Mouse (Mus musculus): ENCODE measurements around the gene Ankrd55. TPM values are rescaled to one million over a fixed set of nuclear protein-coding genes. Genes with fewer than 3 reads are reported as not detected.
A peak's percentile ranks its signal among the peaks of the same experiment; 100 is the strongest.
"Not testable (repeated sequence)": the region's sequence is repeated elsewhere in the genome, so short reads cannot be mapped to it uniquely, and the experiment has no call there.

The Ankrd55 gene
- total RNA-seq, 2 experiments from 2014 or later: 2.3 to 3.7 TPM

DNA sequence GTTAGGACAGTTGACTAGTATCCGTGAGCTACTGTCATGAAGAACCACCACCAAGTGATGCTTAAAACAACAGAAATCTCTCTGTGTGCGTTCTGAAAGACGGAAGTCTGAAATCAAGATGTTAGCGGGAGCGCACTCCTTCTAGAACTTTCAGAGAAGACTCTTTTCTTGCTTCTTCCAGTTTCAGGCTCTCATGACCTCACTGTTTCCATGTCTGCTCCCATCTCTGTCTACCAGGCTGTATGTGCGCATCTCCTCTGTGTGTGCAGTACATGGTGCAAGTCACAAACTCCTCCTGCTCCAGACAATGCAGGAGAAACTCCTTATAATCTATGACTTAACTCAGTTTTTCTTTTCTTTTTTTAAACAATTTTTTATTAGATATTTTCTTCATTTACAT, 4.8 kb downstream of the Ankrd55 start:
- no peak for DNase-seq

- DNase-seq: no peak
Measured at GRCm38 (mm10) chr13:112294446-112294845, 6.2 kb downstream of the Ankrd55 start.

- DNase-seq: no peak
Measured at GRCm38 (mm10) chr13:112297781-112298180, 9.5 kb downstream of the Ankrd55 start.

- no peak for DNase-seq
Measured at GRCm38 (mm10) chr13:112303429-112303828, 15.2 kb downstream of the Ankrd55 start.

DNA sequence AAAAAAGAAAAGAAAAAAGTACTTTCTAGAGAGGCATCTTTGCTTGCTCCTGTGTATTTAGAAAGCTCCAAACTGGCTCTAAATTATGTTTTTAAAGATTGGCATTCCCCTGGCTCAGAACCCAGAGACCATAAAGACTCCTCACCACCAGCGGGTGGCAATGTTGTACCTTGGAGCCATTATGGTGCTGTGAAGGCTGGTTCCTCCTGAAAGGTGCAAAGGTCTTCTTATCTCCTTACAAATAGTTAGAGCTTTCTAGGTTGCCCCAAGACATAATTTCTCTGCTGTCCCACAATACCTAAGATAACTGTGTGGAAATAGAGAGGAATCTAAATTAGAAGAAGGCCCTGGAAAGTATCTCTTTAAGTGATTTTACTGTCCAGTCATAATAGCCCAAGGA, 20.4 kb downstream of the Ankrd55 start:
- peak; percentile 78 for DNase-seq

DNA sequence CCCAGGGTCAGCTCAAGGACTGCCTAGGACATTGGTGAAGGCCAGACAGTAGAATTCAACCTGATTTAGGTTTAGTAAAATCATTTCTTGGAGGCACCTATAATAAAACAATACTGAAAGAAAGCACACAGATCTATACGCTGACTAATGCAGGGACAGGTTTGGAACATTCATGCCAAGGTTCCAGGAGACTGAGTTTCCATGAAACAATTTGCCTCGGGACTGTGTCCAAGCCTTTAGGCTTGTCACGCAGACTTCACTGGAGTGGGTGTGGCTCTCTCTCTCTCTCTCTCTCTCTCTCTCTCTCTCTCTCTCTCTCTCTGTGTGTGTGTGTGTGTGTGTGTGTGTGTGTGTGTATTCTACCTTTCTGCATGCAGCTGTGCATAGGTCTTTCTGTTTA, 23.4 kb downstream of the Ankrd55 start:
- not testable (repeated sequence) for DNase-seq

DNA sequence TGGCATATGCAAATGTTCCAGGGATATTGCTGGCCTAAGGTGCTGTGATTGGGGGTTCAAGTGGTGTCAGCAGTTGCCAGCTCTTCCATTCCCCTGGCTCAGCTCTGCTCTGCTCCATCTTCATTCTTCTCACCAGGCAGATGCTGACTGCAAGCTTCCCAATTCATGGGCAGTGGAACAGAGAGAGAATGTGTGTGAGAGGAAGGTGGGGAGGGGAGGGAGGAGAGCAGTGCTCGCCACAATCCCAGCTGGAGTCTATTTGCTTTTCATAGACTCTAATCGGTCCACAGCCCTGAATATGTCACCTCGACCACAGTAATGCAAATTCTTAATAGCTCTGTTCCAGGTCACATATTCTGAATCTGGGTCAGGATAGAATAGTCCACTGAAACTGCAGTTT, 27.2 kb downstream of the Ankrd55 start:
- no peak for DNase-seq

DNA sequence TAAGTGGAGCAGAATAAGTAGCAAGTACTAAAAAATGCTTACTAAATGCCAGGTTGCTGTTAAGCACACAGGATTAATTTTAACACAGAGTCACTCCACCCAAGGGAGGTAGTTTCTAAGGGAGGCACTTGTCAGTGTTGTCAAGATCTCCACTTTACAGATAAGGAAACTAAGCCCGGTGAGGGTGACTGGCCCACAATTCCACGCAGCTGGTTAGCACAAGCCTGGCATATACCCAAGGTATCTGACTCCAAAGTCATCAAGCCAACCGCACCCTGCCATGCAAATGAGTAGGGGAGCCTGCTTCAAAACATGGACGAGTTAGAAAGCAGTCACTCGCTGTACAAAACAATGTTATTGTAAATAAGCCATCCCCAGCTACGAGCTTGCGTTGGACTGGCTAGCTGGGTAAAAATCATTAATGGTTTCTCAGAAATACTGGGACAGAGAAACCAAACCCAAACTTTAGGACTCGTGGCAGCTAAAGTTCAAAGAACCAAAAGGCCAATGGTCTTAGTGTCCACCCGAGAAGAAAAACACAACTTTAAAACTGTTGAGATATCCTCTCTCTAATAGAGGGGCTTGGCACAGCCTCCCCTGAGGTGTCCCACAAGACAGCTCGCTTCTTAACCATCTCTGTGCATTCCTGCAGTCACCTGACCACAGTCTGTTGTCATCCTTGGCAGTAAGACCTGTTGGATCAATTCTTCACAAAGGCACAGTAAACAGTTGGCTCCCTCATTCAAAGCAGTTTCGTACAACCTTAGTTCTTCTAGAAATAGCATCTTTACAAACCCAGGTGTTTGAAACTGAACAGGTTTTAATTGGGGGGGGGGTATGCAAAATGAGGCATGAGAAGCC, 28.6 kb downstream of the Ankrd55 start:
- no peak for DNase-seq

GRCm38 (mm10) chr13:112318124-112318523, 29.9 kb downstream of the Ankrd55 start:
- DNase-seq: peak; percentile 44

DNA sequence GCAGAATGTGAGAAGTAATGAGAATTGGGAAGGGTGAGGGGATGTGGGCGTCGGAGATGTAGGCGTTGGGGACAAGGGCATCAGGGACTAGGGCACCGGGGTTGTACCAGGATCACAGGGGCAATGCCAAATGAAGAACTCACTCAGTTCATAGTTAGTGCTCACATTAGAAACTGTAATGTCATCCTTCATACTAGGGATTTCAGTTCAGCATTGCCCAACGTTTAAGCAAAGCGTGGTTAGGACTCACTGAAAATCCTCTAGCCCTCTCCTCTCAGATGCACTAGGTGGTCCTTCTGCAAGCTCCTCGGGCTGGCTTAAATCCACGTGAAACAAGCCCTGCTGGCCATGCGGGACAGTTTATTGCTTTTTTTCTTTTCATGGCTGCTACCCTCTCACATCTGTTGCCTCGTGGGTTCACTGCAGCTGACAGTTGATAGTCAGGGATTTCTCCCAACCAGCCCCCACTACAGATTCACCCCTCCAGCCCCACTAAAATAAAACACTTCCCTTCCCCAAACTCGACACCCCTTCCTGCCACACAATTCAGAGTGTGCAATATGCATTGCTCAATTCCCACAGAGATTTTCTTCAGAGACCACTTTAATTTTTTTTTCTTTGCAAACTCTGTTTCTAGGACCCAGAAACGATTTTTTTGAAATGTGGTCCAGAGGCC, 35.5 kb downstream of the Ankrd55 start:
- DNase-seq: no peak

GRCm38 (mm10) chr13:112325126-112325525, 36.9 kb downstream of the Ankrd55 start:
- no peak for DNase-seq

- no peak for DNase-seq
Measured at GRCm38 (mm10) chr13:112326403-112326802, 38.2 kb downstream of the Ankrd55 start.

- DNase-seq: no peak
Measured at GRCm38 (mm10) chr13:112326977-112327376, 38.7 kb downstream of the Ankrd55 start.

GRCm38 (mm10) chr13:112327511-112327910, 39.3 kb downstream of the Ankrd55 start:
- DNase-seq: peak; percentile 12

DNA sequence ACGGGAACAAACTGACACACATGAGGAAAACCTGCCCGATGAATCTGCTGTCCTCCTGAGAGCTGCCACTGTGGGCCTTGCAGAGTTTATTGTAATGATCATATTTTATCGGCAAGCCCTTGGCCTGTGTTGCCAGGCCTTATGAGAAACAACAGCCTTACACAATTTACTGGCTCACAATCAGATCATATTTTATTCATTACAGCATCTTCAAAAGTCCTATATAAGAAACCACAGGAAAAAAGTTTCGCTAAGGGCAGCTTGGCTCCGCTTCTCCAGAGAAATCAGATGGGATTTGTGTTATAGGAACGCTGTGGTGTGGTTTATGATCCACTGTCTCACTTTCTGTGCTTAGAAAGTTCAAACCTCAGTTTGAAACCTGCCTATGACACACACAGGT, 42.0 kb downstream of the Ankrd55 start:
- no peak for DNase-seq

DNA sequence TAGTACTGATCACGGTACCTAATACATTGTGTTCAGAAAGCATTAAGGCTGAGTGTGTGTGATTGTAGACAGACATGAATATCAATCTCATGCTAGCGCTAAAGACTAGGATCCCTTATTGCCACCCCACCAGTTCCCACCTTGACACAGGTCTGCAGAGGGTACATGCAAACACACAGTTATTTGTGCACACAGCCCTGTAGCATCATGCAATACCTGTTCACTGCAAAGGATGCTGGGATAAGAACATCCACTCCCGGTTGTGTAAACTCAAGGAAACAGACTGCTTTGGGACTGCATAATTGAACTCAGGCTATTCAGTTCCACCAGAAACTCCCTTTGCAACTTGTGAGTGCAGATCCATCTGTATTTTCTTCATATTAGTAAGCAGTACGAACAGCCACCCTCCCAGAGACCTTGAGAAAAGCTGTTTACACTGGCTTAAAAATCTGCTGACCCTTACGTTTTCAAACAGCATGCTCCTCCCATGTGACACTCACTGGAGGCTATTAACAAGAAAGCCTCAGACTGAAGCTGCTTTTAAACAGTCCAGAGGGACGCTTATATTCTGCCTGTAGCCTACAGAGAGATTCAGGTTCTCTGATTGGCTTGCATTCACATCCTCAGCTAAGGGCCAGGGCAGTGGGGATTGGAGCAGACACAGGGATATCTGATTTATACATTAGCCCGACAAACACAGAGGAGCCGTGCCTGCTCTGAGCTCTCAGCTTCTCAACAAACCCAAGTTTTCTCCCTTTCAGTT, 42.8 kb downstream of the Ankrd55 start:
- no peak for DNase-seq

GRCm38 (mm10) chr13:112331682-112332061, 43.4 kb downstream of the Ankrd55 start:
- no peak for DNase-seq

DNA sequence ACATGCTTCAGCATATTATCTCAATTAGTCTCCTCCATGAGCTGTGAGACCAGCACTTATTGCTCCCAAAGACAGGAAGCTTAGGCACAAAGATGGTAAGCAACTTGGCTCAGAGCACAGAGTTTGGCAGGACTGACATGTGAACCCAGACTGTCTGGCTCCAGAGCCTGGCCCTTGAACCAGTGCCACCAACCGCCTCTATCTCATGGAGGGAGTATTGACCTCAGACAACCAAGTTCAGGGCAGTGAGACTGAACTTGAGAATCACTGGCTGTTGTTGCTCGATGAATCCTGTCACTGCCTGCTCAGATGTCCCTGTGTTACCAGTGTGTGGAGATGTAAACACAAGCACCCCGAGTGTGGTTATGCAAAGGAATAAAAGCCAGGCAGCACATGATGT, 47.3 kb downstream of the Ankrd55 start:
- DNase-seq: peak; percentile 80

GRCm38 (mm10) chr13:112337146-112337545, 48.9 kb downstream of the Ankrd55 start:
- no peak for DNase-seq

- DNase-seq: no peak
Measured at GRCm38 (mm10) chr13:112340205-112340604, 52.0 kb downstream of the Ankrd55 start.

DNA sequence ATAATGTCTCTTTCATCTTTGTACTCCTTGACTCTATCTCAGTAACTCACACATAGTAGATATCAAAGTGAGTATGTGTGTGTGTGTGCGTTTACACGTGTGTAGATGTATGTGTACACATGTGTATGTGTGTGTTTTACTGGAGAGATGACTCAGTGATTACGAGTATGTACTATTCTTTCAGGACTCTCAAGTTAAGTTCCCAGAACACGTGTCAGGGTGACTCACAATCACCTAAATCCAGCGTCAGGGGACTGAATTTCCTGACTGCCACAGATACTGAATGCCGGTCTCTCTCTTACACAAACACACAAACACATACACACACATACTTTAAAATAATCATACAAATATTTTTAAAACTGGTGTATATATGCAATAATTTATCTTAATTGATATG, 52.5 kb downstream of the Ankrd55 start:
- no peak for DNase-seq

GRCm38 (mm10) chr13:112342971-112343627, 54.8 kb downstream of the Ankrd55 start:
- no peak for DNase-seq

All from adrenal gland, postnatal 10 days (tissue).